Mouse (Mus musculus) embryonic facial prominence, embryonic 12.5 days (tissue): ENCODE data around the gene Efcab3. TPM values are rescaled to one million over a fixed set of nuclear protein-coding genes. Genes with fewer than 3 reads are reported as not detected.
"Not testable (repeated sequence)": the region's sequence is repeated elsewhere in the genome, so short reads cannot be mapped to it uniquely, and the experiment has no call there.

Experiments
- ATAC-seq: fragments of 200-750 bp; cut with Nextera tagmentation; 2 replicates; pipeline ENCODE4 v1.8.0; 2017; ENCODE audit not compliant: insufficient number of reproducible peaks, insufficient read depth, low FRiP score, low TSS enrichment
- H3K27ac ChIP-seq: fragments of 300-500 bp; sonication (generic); 2 replicates; pipeline ENCODE4 v1.5.1; 2016; ENCODE audit warnings: mild to moderate bottlenecking
- H3K27me3 ChIP-seq: fragments of 300-500 bp; sonication (generic); 2 replicates; pipeline ENCODE4 v1.6.1; 2016; ENCODE audit warnings: mild to moderate bottlenecking, moderate library complexity
- H3K36me3 ChIP-seq: fragments of 300-500 bp; sonication (generic); 2 replicates; pipeline ENCODE4 v1.6.1; 2016; ENCODE audit warnings: mild to moderate bottlenecking
- H3K4me1 ChIP-seq: fragments of 300-500 bp; sonication (generic); 2 replicates; pipeline ENCODE4 v1.6.1; 2016
- H3K4me2 ChIP-seq: fragments of 300-500 bp; sonication (generic); replicated peaks from 2 replicates; pipeline ENCODE4 v1.6.1; 2016; ENCODE audit warnings: mild to moderate bottlenecking, moderate library complexity
- H3K4me3 ChIP-seq: fragments of 300-500 bp; sonication (generic); 2 replicates; pipeline ENCODE4 v1.5.1; 2016; ENCODE audit warnings: mild to moderate bottlenecking
- H3K9ac ChIP-seq: fragments of 300-500 bp; sonication (generic); 2 replicates; pipeline ENCODE4 v1.6.1; 2016; ENCODE audit warnings: mild to moderate bottlenecking, moderate library complexity
- H3K9me3 ChIP-seq: fragments of 300-500 bp; sonication (generic); 2 replicates; pipeline ENCODE4 v1.6.1; 2016; ENCODE audit warnings: mild to moderate bottlenecking, moderate library complexity
- WGBS: fragments of 180-500 bp; shearing (Covaris S2); methylation state at CpG from one replicate; pipeline ENCODE4 v1.1.7; 2016; 5-methylcytosine and 5-hydroxymethylcytosine counted together
- polyA plus RNA-seq: library from polyadenylated mRNA; unstranded; fragments of >200 nt; fragmentation: Nextera tagmentation; extraction: Ambion mirVana; gene quantifications from 2 replicates; pipeline ENCODE4 v1.2.1, GENCODE M21; 2016

The Efcab3 gene
- polyA plus RNA-seq, 1 experiment from 2014 or later, result not detected

DNA sequence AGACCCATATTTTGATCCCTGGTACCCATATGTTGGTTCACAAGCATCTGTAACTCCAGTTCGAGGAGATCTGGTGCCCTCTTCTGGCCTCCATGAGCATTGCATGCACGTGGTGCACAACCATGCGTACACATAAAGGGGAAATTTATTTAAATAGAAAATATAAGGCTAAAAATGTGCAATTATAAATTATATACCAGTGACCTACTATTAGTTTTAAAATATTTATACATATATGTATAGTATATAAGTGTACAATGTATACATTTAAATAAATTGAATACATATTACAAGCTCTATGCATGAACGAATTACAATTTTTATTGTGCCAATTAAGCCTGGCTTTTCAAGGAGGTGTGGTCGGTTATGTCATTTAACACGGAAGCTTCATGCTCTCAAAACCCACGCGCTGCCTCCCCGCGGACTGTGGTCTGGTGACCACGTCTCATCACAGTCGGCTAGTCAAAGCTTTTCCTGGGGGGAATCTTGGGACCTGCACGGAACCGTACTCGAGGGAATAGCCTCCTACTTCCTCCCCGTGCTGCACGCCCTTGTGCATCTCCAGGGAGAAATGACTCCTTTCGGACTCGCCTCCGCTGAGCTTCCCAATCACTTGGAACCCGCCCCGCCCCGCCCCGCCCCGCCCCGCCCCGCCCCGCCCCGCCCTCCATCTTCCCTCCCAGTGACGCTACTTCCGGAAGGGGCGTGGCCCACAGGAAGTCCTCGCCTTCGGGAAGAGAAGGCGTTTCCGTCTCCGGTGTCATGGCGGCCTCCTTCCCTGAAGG, 62.5 kb downstream of the Efcab3 start, which contains the start of gene Mettl2:
TSS of gene Mettl2 (plus strand) at position 691 of the 785 bp plus-strand sequence.
- Histone ChIP-seq H3K27me3 (no peaks in the 10 kb centered on the region), H3K4me2 (peak within 1 kb of the TSS; percentile 76), H3K9ac (peak within 1 kb of the TSS; percentile 56), H3K4me3 (peak within 1 kb of the TSS; percentile 72), H3K9me3 (no peaks in the 10 kb centered on the region), H3K4me1 (peaks cover 9% of the 10 kb centered on the region), H3K27ac (no peak within 1 kb of the TSS), H3K36me3 (peaks cover 16% of the 10 kb centered on the region)
- ATAC-seq, result peak; percentile 82
- WGBS, result 1% methylated on average over 38 of the region's 38 CpGs

DNA sequence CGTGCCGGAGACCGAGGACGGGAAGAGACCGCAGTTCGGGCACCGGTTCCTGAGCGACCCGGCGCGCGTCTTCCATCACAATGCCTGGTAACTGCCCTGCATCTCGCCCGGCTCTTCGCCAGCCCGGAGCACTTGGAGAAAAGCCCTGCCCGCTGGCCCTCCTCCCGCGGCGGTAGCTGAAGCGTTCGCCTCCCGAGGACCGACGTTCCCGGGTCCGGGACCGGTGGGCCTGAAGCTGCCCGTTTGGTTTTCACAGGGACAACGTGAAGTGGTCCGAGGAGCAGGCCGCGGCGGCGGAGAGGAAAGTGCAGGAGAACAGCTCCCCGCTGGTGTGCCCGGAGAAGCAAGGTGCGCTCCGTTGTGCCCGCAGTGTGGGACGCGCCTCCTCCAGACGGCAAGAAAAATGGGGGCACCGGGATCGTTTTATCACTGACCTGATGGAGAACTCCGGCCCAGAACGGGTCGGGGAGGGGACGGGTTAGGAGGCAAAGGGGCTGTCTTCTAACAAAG, 63.2 kb downstream of the Efcab3 start:
- Histone ChIP-seq H3K4me2 (peak overlapping the region; percentile 76), H3K4me1 (peaks cover 9% of the 10 kb centered on the region), H3K4me3 (peak overlapping the region; percentile 72), H3K9me3 (no peaks in the 10 kb centered on the region), H3K36me3 (peaks cover 21% of the 10 kb centered on the region), H3K9ac (peak overlapping the region; percentile 56), H3K27me3 (no peaks in the 10 kb centered on the region), H3K27ac (no peak overlapping the region)
- ATAC-seq, result 0 out of 2 replicates have a peak, but pooled peaks have one; percentile 3
- WGBS, result under 1% methylated on average over 49 of the region's 49 CpGs

DNA sequence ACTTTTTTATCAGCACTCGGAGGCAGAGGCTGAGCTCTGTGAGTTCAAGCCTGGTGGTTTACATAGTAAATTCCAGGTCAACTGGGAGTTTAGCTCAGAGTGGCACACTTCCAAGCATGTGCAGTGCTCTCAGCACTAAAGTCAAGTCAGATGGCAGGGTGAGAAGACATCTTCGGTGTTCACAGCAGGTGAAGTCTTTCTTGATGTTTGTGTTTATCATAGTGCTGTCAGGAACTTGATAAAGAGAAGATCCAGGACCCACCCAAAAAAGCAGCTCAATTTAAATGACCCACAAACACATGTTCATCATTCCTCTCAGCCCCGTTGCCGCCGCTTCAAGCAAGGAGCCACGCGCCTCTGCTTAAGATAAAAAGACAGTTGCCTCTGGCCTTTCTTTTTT, 72.3 kb downstream of the Efcab3 start:
- no peak overlapping the region for H3K4me2 ChIP-seq
- no peak overlapping the region for H3K27ac ChIP-seq
- no peaks in the 10 kb centered on the region for H3K4me1 ChIP-seq
- H3K9me3 ChIP-seq, result no peaks in the 10 kb centered on the region
- no peak overlapping the region for H3K9ac ChIP-seq
- H3K36me3 ChIP-seq, result peaks cover 92% of the 10 kb centered on the region
- no peak overlapping the region for H3K4me3 ChIP-seq
- H3K27me3 ChIP-seq, result no peaks in the 10 kb centered on the region
- WGBS, result 95% methylated on average over 7 of the region's 7 CpGs
- no peak for ATAC-seq

DNA sequence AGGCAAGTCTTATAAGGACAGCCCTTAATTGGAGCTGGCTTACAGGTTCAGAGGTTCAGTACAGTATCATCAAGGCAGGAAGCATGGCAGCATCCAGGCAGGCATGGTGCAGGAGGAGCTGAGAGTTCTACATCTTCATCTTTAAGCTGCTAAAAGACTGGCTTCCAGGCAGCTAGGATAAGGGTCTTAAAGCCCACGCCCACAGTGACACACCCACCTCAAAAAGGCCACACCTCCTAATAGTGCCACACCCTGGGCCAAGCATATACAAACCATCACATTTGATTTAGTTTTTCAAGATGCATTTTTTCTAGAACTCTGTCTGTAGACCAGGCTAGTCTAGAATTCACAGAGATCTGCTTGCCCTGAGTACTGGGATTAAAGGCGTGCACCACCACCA, 73.9 kb downstream of the Efcab3 start:
- not testable (repeated sequence) for H3K4me1 ChIP-seq, H3K27ac ChIP-seq, H3K9me3 ChIP-seq, H3K9ac ChIP-seq, ATAC-seq, H3K27me3 ChIP-seq, H3K4me2 ChIP-seq, H3K4me3 ChIP-seq
- peaks cover 86% of the 10 kb centered on the region for H3K36me3 ChIP-seq
- WGBS, result 95% methylated on average over 2 of the region's 2 CpGs

DNA sequence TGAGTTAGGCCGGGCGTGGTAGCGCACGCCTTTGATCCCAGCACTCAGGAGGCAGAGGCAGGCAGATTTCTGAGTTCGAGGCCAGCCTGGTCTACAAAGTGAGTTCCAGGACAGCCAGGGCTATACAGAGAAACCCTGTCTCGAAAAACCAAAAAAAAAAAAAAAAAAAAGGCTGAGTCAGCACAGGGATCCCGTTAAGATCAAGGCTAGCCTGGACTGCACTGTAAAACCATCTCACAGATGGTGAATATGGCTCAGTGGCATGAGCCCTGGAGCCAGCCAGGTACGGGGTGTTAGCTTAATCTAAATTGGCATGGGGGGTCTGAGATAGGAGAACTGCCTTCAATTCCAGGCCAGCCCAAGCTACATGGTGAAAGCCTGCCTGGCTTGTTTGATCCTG, 77.1 kb downstream of the Efcab3 start:
- H3K4me3 ChIP-seq, H3K4me2 ChIP-seq, H3K9ac ChIP-seq, H3K9me3 ChIP-seq, H3K27me3 ChIP-seq, H3K4me1 ChIP-seq, H3K27ac ChIP-seq, ATAC-seq: not testable (repeated sequence)
- H3K36me3 ChIP-seq, result peaks cover 55% of the 10 kb centered on the region
- 96% methylated on average over 7 of the region's 8 CpGs for WGBS

DNA sequence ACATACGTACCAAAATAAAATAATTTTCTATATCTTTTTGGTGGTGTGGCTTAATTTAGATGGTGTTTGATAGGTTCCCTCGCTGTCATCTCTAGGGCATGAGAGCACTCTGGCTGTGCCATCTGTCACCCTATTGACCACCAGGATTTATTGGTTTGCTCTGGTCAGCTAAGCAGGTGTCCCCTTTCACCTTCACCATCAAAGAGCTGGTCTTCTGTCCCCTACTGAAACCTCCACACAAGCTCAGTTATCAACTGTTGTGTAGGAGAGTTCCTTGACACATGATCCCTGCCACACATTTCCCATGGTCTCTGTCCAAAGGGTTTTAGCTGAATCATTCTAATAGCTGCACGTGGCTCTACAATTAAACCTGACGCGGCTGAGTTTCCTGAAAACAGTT, 77.7 kb downstream of the Efcab3 start:
- H3K9ac ChIP-seq, result no peak overlapping the region
- 90% methylated on average over 5 of the region's 5 CpGs for WGBS
- no peak overlapping the region for H3K27ac ChIP-seq
- no peaks in the 10 kb centered on the region for H3K9me3 ChIP-seq
- no peaks in the 10 kb centered on the region for H3K4me1 ChIP-seq
- no peak overlapping the region for H3K4me3 ChIP-seq
- ATAC-seq, result no peak
- no peak overlapping the region for H3K4me2 ChIP-seq
- peaks cover 49% of the 10 kb centered on the region for H3K36me3 ChIP-seq
- H3K27me3 ChIP-seq, result no peaks in the 10 kb centered on the region

DNA sequence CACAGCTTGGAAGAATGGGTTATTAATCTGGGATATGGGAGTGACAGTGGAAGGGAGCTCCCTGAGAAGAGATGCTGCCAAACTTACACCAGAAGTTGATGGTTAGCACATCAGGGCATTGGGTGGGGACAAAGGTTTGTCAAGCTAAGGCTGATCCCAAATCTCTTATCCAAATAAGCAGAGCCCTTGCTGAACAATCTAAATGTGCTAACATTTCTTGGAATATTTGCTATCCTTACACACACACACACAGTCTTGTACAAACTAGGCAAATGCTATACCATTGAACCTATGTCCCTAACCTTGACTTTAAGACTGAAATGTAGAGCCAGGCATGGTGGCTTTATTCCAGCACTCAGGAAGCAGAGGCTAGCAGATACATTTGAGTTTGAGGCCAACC, 80.2 kb downstream of the Efcab3 start:
- Histone ChIP-seq H3K4me2 (no peak overlapping the region), H3K4me3 (no peak overlapping the region), H3K27me3 (no peaks in the 10 kb centered on the region), H3K4me1 (no peaks in the 10 kb centered on the region), H3K9ac (no peak overlapping the region), H3K36me3 (peaks cover 24% of the 10 kb centered on the region), H3K27ac (no peak overlapping the region), H3K9me3 (no peaks in the 10 kb centered on the region)
- no peak for ATAC-seq

DNA sequence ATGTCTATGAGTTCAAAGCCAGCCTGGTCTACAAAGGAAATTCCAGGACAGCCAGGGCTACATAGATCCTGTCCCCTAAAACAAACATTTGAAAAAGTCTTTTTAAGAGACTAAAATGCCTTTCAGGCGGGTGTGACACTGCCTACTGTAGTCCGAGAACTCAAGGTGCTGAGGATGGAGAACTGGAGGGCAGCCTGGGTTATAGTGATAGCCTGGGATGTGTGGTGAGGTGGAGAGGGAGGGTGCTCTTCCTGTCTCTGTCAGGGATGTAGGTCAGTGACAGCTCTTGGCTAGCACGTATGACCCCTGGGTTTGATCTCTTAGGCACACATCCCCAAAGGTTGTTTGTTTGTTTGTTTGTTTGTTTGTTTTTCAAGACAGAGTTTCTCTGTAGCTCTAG, 80.7 kb downstream of the Efcab3 start:
- no peak overlapping the region for H3K27ac ChIP-seq
- H3K27me3 ChIP-seq, result no peaks in the 10 kb centered on the region
- H3K9me3 ChIP-seq, result no peaks in the 10 kb centered on the region
- H3K4me3 ChIP-seq, result no peak overlapping the region
- H3K9ac ChIP-seq, result no peak overlapping the region
- H3K4me1 ChIP-seq, result no peaks in the 10 kb centered on the region
- peaks cover 20% of the 10 kb centered on the region for H3K36me3 ChIP-seq
- H3K4me2 ChIP-seq, result no peak overlapping the region
- WGBS, result 84% methylated on average over 3 of the region's 3 CpGs
- no peak for ATAC-seq

DNA sequence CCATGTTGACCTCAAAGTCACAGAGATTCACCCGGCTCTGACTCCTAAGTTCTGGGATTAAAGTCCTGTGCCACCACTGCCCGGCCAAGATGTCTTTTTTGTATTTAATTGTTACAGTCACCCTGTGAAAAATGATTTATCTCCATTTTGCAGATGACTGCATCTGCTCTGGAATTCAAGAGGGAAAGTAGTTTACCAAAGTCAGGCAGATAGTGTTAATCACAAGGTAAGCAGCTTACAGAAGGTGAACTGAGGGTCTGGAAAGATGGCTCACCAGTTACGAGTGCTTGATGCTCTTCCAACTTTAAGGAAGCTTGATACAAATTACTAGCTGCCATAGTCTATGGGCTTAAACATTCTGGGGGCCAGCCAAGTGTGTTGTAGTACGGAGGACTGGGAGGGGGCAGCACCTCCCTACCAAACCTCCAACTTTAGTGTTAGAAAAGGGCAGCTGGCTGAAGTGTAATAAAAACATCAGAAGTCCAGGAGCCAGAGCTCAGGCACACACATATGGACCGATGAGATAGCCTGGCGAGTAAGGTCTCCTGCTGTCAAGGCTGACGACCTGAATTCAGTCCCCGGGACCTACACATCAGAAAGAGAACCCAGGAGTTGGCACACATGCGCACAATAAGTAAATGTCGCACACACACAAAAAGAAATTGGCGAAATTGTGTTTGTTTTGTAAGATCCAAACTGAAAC, 81.3 kb downstream of the Efcab3 start:
- 78% methylated on average over 11 of the region's 11 CpGs for WGBS
- Histone ChIP-seq H3K9me3 (no peaks in the 10 kb centered on the region), H3K36me3 (peaks cover 15% of the 10 kb centered on the region), H3K4me2 (no peak overlapping the region), H3K9ac (no peak overlapping the region), H3K27me3 (no peaks in the 10 kb centered on the region), H3K4me3 (no peak overlapping the region), H3K4me1 (no peaks in the 10 kb centered on the region), H3K27ac (no peak overlapping the region)
- ATAC-seq, result no peak

DNA sequence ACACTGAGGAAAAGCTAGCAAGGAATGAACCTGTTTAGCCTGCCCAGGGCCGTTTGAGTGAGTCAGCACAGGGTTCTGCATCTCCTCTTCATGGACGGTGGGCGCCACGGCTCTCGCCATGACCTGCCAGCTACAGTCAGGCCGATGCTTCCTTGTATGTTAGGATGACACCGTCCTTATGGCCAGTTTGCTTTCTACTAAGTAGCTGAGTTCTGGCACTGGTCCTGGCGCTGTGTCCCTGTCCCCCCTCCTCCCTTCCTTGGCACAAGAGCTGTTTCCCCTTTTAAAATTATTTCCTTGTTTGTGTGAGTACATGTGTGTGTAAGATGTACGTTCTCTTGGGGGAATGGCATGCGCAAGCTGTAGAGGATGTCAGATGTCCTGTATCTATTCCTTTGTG, 81.8 kb downstream of the Efcab3 start:
- no peaks in the 10 kb centered on the region for H3K4me1 ChIP-seq
- no peak overlapping the region for H3K4me2 ChIP-seq
- peaks cover 9% of the 10 kb centered on the region for H3K36me3 ChIP-seq
- H3K27me3 ChIP-seq, result no peaks in the 10 kb centered on the region
- no peak overlapping the region for H3K27ac ChIP-seq
- no peak overlapping the region for H3K9ac ChIP-seq
- WGBS, result 85% methylated on average over 10 of the region's 10 CpGs
- no peaks in the 10 kb centered on the region for H3K9me3 ChIP-seq
- ATAC-seq, result no peak
- no peak overlapping the region for H3K4me3 ChIP-seq

DNA sequence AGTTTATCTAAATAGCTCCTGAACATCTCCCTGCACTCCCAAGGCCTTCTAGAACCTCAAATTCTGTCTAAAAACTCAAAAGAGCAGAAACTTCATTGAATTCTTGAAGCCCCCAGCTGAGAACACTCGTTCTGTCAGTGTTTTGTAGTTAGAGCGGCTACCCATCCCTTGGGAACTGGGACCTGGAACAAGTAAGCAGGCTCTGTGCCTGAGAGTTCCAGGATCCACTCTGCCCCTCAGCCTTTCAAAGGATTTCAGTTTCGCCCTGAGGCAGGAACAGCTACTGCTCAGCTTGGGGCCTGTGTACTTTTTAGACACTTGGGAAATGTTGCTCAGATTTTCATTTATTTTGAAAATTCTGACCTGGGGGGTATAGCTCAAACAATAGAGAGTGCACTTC, 83.2 kb downstream of the Efcab3 start, which contains the start of gene Gm10842:
TSS of gene Gm10842 (plus strand) at position 301 of the 400 bp plus-strand sequence.
- Histone ChIP-seq H3K27me3 (peaks cover 6% of the 10 kb centered on the region; the same call in 1 of the 2 replicates), H3K4me1 (peaks cover 2% of the 10 kb centered on the region; the same call in 1 of the 2 replicates), H3K9ac (no peak within 1 kb of the TSS), H3K4me3 (no peak within 1 kb of the TSS), H3K36me3 (no peaks in the 10 kb centered on the region), H3K4me2 (no peak within 1 kb of the TSS), H3K9me3 (no peaks in the 10 kb centered on the region), H3K27ac (no peak within 1 kb of the TSS)
- ATAC-seq, result no peak
- 69% methylated on average over 3 of the region's 3 CpGs for WGBS

DNA sequence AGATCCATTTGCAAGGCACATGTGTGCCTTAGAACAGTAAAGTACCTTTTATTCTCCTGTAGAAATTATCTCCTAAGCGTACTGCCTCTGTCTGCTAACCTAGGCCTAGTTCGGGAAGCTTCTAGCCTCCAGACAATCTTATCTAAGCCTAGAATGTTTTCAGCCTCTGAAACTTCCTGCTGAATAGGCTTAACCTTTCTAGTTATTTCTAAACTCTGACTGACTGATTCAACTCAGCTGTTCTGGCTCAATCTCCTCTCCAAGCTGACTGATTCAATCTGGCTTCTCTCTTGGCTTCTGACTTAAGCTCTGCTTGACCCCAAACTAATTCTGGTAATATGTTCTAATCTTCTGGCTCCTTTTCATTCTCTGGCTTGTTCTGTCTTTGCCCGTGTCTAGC, 86.0 kb downstream of the Efcab3 start:
- H3K36me3 ChIP-seq, result no peaks in the 10 kb centered on the region
- peaks cover 23% of the 10 kb centered on the region for H3K4me1 ChIP-seq
- 69% methylated on average over 3 of the region's 3 CpGs for WGBS
- H3K4me2 ChIP-seq, result no peak overlapping the region
- no peaks in the 10 kb centered on the region for H3K9me3 ChIP-seq
- no peak overlapping the region for H3K9ac ChIP-seq
- no peak overlapping the region for H3K4me3 ChIP-seq
- H3K27me3 ChIP-seq, result peaks cover 9% of the 10 kb centered on the region; the same call in 1 of the 2 replicates
- ATAC-seq, result no peak
- no peak overlapping the region for H3K27ac ChIP-seq
